Mouse (Mus musculus) cerebellum, adult 9-11 months (tissue): Measurements from ENCODE around the gene Pheta1.

Experiments used
- DNase-seq: peaks from one replicate; pipeline ENCODE4 v3.0.0; 2022

Pheta1 gene

DNA sequence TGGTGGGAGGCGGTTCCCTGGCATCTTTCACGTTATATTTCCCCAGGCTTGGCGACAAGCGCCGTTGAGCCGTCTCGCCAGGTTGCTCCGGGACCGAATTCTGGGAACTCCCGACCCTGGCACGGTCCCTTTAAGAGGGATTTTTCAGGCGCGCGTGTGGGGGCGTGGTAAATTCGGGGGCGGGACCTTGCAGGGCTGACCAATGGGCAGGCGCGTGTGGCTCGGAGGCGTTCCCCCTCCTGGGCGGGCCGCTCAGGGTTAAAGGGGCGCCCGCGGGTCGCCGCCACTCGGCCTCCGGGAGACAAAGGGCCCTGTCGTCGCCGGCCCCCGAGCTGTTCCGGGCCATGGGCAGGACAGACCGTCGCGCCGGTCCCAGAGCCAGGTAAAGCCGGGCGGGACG lies at the start of gene Pheta1:
TSS of gene Pheta1 (plus strand) at position 242 of the 400 bp plus-strand sequence.
- DNase-seq = peak; percentile 92

DNA sequence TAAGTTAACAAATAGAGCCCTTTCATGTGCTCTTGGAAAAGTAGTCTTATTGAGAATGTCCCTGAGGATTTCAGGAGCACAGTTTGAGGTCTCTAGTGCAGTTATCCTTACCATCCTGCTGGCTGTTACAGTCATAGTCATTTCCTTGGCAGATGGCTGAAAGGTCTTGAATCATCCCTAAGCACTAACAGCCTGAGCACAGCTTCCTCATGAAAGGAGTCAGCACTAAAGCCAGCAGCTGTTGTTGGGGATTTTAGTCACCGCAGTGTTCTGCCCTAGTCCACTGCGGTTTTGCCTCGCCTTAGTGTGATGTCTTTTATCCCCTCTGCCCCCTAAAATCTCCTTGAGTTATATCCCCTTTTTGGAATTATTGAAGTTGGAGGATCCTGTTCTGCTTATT lies 41.6 kb upstream of the Pheta1 start:
- DNase-seq = no peak

DNA sequence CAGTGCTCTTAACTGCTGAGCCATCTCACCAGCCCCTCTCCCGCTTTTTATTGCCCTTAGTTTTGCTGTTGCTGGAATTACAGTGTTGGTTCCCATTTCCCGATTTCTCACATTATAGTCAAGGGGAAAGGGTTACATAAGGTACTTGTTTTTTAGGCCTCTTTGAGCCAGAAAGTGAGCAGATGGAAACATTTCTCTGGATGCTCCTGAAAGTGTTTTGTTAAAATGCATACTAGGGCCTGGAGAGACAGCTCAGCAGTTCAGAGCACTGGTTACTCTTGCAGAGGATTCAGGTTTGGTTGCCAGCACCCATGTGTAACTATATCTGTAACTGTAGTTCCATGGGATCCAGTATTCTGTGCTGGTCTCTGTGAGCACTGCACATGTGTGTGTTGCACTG lies 40.6 kb upstream of the Pheta1 start:
- DNase-seq = no peak

DNA sequence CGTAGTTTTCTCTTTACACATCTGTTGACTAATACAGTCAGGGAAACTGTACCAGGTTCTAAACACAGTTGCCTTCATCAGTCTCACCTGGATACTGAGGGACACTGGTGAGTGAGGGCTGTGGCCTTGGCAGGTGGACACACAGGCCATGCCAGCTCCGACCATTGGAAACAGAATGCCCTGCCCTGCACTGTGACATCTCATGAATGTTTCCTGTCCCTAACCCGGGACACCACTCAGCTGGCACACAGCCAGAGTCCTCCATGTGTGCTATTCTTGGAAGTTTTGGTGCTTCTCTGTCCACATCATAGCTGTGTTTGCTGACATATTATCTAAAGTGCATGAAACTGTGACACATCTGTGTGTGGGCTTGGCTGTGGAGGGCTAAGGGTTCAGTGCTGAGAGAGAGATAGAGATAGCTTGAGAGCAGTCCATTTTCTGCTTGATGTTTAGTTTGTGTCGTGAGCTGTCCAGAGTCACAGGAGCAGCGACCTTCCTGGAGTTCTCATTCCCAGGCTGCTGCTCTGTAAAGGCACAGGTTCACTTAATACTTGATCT lies 39.0 kb upstream of the Pheta1 start:
- DNase-seq = peak; percentile 55

GRCm38 (mm10) chr5:121810331-121811151 lies 38.2 kb upstream of the Pheta1 start:
- DNase-seq = peak; percentile 52

- peak; percentile 74 for DNase-seq
Measured at GRCm38 (mm10) chr5:121811485-121811931, 37.3 kb upstream of the Pheta1 start.

DNA sequence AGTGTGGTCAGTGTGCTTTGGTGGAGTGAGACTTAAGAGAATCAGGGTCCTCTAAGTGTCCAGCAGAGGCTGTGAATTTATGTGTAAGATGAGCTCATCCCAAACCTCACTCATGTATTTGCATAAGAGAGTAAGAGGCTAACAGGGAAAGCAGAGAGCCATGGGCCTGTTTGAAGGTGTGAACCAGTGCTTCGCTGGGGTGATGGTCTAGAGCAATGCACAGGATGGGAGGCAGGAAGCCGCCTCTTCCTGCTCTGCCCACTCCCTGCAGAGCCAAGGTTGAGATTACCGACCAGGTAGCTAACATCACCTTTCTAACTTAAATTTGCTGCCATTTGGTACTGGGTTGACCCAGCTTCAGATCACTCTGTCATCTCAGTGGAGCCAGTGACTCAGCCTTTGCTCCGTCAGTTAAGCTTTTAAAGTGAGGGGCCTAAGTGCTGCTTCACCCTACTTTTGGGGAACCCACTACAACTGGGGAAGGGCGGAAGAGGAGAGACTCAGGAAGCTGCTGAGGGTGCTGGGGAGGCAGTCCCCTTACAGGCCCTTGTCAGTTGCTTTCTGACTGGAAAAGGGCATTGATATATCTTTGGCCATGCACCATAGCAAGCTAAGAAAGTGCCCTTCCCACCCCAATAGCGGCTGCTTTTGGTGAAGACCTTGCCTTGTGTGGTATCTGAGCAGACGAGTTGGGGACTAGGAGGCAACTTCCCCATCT lies 36.1 kb upstream of the Pheta1 start:
- no peak for DNase-seq

GRCm38 (mm10) chr5:121813744-121814143 lies 35.0 kb upstream of the Pheta1 start:
- DNase-seq = peak; percentile 42

- peak; percentile 83 for DNase-seq
Measured at GRCm38 (mm10) chr5:121815067-121815466, 33.7 kb upstream of the Pheta1 start.

- peak; percentile 33 for DNase-seq
Measured at GRCm38 (mm10) chr5:121815867-121816380, 32.9 kb upstream of the Pheta1 start.

DNA sequence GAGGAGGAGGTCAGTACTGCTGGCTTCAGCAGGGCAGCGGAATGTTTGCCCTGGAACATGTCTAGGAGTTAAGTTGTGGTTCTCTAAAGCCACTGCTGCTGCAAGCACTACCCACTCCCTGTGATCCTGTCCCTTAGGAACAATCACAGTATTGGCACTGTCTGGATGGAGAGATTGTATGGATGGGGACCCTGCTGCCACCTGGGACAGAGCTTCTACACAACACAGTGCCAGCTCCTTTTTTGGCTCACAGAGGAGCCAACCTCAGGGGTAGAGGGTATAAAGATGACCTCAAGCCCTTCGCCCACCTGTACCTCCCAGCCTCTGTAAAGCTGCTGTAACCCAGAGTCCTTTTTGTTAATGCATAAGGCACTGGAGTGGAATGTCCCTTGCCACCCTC lies 32.2 kb upstream of the Pheta1 start:
- DNase-seq = no peak

- DNase-seq = no peak
Measured at GRCm38 (mm10) chr5:121817551-121817950, 31.2 kb upstream of the Pheta1 start.

- no peak for DNase-seq
Measured at GRCm38 (mm10) chr5:121818401-121818800, 30.4 kb upstream of the Pheta1 start.

GRCm38 (mm10) chr5:121818862-121819261 lies 29.9 kb upstream of the Pheta1 start:
- no peak for DNase-seq

GRCm38 (mm10) chr5:121819559-121819958 lies 29.2 kb upstream of the Pheta1 start:
- no peak for DNase-seq

DNA sequence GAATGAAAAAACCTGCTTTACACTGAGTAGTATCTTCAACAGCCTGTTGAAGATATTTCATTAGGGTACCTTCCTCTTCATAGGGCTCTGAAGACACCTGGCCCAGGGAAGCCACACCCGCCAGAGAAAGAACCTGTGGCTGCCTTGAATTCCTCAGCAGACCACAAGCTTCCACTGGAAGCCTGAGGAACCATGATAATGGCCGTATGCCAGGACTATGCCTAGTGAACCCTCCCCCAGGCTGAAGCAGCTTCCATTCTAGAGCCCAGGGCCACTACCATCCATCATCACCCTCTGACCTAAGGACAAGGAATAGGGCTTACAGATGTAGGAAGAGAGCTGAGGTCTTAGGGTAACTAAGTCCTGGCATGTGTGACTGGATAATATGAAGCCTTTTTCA lies 28.6 kb upstream of the Pheta1 start:
- DNase-seq = peak; percentile 46

GRCm38 (mm10) chr5:121820657-121821056 lies 28.1 kb upstream of the Pheta1 start:
- no peak for DNase-seq

DNA sequence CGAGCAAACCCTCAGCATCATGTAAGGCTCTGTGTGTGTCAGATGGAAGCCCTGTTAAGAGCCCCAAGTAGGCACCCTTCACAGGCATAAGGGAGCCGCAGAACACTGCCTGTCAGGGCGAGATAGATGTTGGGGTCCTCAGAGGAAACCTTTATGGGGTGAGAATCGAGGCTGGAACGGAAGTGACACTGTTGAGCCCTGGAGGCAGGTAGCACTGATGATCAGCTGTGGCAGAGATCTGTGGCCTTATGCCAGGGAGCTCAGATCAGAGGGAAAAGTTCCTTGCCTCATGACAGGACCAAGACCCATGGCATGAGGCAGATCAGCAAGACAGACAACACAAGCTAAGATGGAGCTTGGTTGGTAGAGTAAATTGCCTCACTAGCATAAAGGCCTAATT lies 27.7 kb upstream of the Pheta1 start:
- peak; percentile 51 for DNase-seq

- DNase-seq = peak; percentile 65
Measured at GRCm38 (mm10) chr5:121821552-121821951, 27.2 kb upstream of the Pheta1 start.

DNA sequence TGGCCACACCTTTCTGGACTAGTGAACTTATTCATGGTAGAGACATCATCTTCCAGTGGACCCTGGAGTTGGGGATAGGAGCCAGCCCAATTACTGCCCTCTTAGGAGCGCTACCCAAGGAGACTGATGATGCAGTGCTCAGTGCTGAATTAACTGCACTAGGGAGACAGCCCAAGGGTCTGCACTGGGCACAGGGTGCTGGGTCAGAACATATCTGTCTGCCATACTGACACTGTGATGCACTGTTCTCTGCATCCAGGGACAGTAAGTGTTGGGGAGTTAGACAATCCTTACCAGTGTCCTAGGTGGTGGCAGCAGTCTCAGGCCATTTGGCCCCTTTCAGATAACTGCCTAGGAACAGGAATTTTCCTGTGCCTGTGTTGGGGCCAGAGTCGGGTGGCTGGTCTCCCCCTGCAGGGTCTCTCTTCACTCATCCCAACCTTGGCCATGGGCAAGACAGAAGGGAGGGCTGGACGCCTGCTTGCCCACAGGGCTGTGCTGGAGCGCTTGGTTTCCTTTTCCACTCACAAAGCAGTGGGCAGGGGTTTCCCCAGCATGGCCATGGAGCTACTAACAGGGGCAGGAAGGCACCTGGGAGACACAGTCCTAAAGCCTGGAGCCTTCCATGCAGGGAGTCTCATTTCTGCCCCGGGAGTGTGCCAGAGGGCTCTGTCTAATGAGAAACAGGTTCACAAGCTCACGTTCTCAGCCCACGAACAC lies 25.8 kb upstream of the Pheta1 start:
- DNase-seq = peak; percentile 49

- peak; percentile 40 for DNase-seq
Measured at GRCm38 (mm10) chr5:121823668-121824067, 25.1 kb upstream of the Pheta1 start.

GRCm38 (mm10) chr5:121824121-121824520 lies 24.7 kb upstream of the Pheta1 start:
- peak; percentile 53 for DNase-seq

- DNase-seq = peak; percentile 76
Measured at GRCm38 (mm10) chr5:121825606-121826005, 23.2 kb upstream of the Pheta1 start.
